Mouse (Mus musculus): ENCODE data around the gene Klc1. TPM values are rescaled to one million over a fixed set of nuclear protein-coding genes. Genes with fewer than 3 reads are reported as not detected.
A peak's percentile ranks its signal among the peaks of the same experiment; 100 is the strongest.

Gene Klc1
- total RNA-seq, 2 experiments from 2014 or later = 159 to 169 TPM

GRCm38 (mm10) chr12:111774156-111774555, 15.5 kb downstream of the Klc1 start:
- no peak for DNase-seq

- no peak for DNase-seq
Measured at GRCm38 (mm10) chr12:111774845-111775244, 16.2 kb downstream of the Klc1 start.

- no peak for DNase-seq
Measured at GRCm38 (mm10) chr12:111777919-111778318, 19.3 kb downstream of the Klc1 start.

- DNase-seq = no peak
Measured at GRCm38 (mm10) chr12:111779544-111779943, 20.9 kb downstream of the Klc1 start.

- no peak for DNase-seq
Measured at GRCm38 (mm10) chr12:111785174-111785573, 26.5 kb downstream of the Klc1 start.

- DNase-seq = no peak
Measured at GRCm38 (mm10) chr12:111787015-111787414, 28.4 kb downstream of the Klc1 start.

- DNase-seq = no peak
Measured at GRCm38 (mm10) chr12:111790090-111790489, 31.4 kb downstream of the Klc1 start.

- no peak for DNase-seq
Measured at GRCm38 (mm10) chr12:111790631-111791030, 32.0 kb downstream of the Klc1 start.

- no peak for DNase-seq
Measured at GRCm38 (mm10) chr12:111791474-111792104, 32.9 kb downstream of the Klc1 start.

GRCm38 (mm10) chr12:111794102-111794501, 35.5 kb downstream of the Klc1 start:
- DNase-seq = peak; percentile 82

- no peak for DNase-seq
Measured at GRCm38 (mm10) chr12:111794526-111795179, 36.0 kb downstream of the Klc1 start.

- peak; percentile 70 for DNase-seq
Measured at GRCm38 (mm10) chr12:111795180-111795895, 36.7 kb downstream of the Klc1 start.

GRCm38 (mm10) chr12:111797251-111797650, 38.6 kb downstream of the Klc1 start:
- DNase-seq = no peak

- no peak for DNase-seq
Measured at GRCm38 (mm10) chr12:111798493-111798892, 39.8 kb downstream of the Klc1 start.

- no peak for DNase-seq
Measured at GRCm38 (mm10) chr12:111800459-111801183, 42.0 kb downstream of the Klc1 start.

GRCm38 (mm10) chr12:111803538-111803937, 44.9 kb downstream of the Klc1 start:
- DNase-seq = no peak

- no peak for DNase-seq
Measured at GRCm38 (mm10) chr12:111808775-111809174, 50.1 kb downstream of the Klc1 start.

- DNase-seq = peak; percentile 81
Measured at GRCm38 (mm10) chr12:111809762-111810161, 51.1 kb downstream of the Klc1 start.

GRCm38 (mm10) chr12:111812075-111812474, 53.4 kb downstream of the Klc1 start:
- no peak for DNase-seq

GRCm38 (mm10) chr12:111812611-111813010, 54.0 kb downstream of the Klc1 start:
- DNase-seq = no peak

GRCm38 (mm10) chr12:111813111-111813765, 54.6 kb downstream of the Klc1 start:
- DNase-seq = no peak

All from heart, postnatal 4 days (tissue).